Mouse (Mus musculus) neural tube, embryonic 12.5 days (tissue): Measurements from ENCODE around the gene Vmn1r33. TPM values are rescaled to one million over a fixed set of nuclear protein-coding genes. Genes with fewer than 3 reads are reported as not detected.
"Not testable (repeated sequence)": the region's sequence is repeated elsewhere in the genome, so short reads cannot be mapped to it uniquely, and the experiment has no call there.

Experiments used
- ATAC-seq: fragments of 200-750 bp; cut with Nextera tagmentation; 2 replicates; pipeline ENCODE4 v1.8.0; 2017; ENCODE audit warnings: low read depth, mild to moderate bottlenecking, moderate TSS enrichment, moderate library complexity; ENCODE audit not compliant: low FRiP score
- H3K27ac ChIP-seq: fragments of 300-500 bp; sonication (generic); 2 replicates; pipeline ENCODE4 v1.5.1; 2016
- H3K27me3 ChIP-seq: fragments of 300-500 bp; sonication (generic); replicated peaks from 2 replicates; pipeline ENCODE4 v1.6.1; 2016; ENCODE audit warnings: mild to moderate bottlenecking
- H3K36me3 ChIP-seq: fragments of 300-500 bp; sonication (generic); 2 replicates; pipeline ENCODE4 v1.6.1; 2016; ENCODE audit warnings: mild to moderate bottlenecking
- H3K4me1 ChIP-seq: fragments of 300-500 bp; sonication (generic); 2 replicates; pipeline ENCODE4 v1.6.1; 2016
- H3K4me2 ChIP-seq: fragments of 300-500 bp; sonication (generic); replicated peaks from 2 replicates; pipeline ENCODE4 v1.6.1; 2016; ENCODE audit warnings: mild to moderate bottlenecking
- H3K4me3 ChIP-seq: fragments of 300-500 bp; sonication (generic); 2 replicates; pipeline ENCODE4 v1.5.1; 2016
- H3K9ac ChIP-seq: fragments of 300-500 bp; sonication (generic); 2 replicates; pipeline ENCODE4 v1.6.1; 2016; ENCODE audit warnings: mild to moderate bottlenecking
- H3K9me3 ChIP-seq: fragments of 300-500 bp; sonication (generic); 2 replicates; pipeline ENCODE4 v1.6.1; 2016; ENCODE audit warnings: mild to moderate bottlenecking
- WGBS: fragments of 180-500 bp; shearing (Covaris S2); methylation state at CpG from one replicate; pipeline ENCODE4 v1.1.7; 2016; 5-methylcytosine and 5-hydroxymethylcytosine counted together
- polyA plus RNA-seq: library from polyadenylated mRNA; unstranded; fragments of >200 nt; fragmentation: Nextera tagmentation; extraction: Ambion mirVana; gene quantifications from 2 replicates; pipeline ENCODE4 v1.2.1, GENCODE M21; 2016

The Vmn1r33 gene
- not detected in 2 replicates for polyA plus RNA-seq

- not testable (repeated sequence) for H3K27ac ChIP-seq, H3K36me3 ChIP-seq, ATAC-seq, H3K9ac ChIP-seq, H3K27me3 ChIP-seq, H3K4me1 ChIP-seq, H3K9me3 ChIP-seq, H3K4me3 ChIP-seq, H3K4me2 ChIP-seq
These were observed at the start of gene Vmn1r33 for GRCm38 (mm10) chr6:66618182-66618581. Gene Vmn1r33, minus strand, starts transcription at chr6:66618282.

DNA sequence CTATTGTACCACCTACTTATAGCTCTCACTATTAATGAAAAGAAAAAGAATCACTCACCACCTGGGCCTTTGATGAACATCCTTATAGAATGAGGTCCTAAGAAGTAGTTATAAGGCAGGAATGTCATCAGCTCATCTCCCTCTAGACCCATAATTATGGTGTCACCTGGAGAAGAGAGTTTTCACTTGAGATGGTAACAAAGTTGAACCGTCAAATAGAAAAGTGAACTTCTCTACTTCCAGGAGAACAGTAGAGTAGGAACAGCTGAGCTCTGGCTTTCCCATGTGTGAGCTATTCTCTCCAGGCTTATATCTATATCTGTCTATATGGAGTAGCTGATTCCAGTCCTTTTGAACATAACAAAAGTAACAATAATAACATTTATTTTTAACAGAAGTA lies 25.7 kb upstream of the Vmn1r33 start, which contains the start of gene Vmn1r34:
Gene Vmn1r34, minus strand, starts transcription at position 101 of the 400 bp plus-strand sequence.
- H3K27me3 ChIP-seq: no peaks in the 10 kb centered on the region

GRCm38 (mm10) chr6:66595804-66596203 lies 22.3 kb downstream of the Vmn1r33 start:
- Histone ChIP-seq H3K4me2 (no peak overlapping the region), H3K36me3 (no peaks in the 10 kb centered on the region)
- ATAC-seq: no peak

More for the DNA sequence above, 25.7 kb upstream of the Vmn1r33 start, which contains the start of gene Vmn1r34:
- no peak for ATAC-seq
- no peak within 1 kb of the TSS for H3K4me3 ChIP-seq
- H3K9ac ChIP-seq: no peak within 1 kb of the TSS
- no peaks in the 10 kb centered on the region for H3K36me3 ChIP-seq
- no peaks in the 10 kb centered on the region for H3K9me3 ChIP-seq
- H3K4me1 ChIP-seq: no peaks in the 10 kb centered on the region
- 89% methylated on average over 1 of the region's 1 CpGs for WGBS
- no peak within 1 kb of the TSS for H3K27ac ChIP-seq
- no peak within 1 kb of the TSS for H3K4me2 ChIP-seq

More at GRCm38 (mm10) chr6:66595804-66596203, 22.3 kb downstream of the Vmn1r33 start:
- H3K9ac ChIP-seq: no peak overlapping the region
- H3K27ac ChIP-seq: no peak overlapping the region
- no peaks in the 10 kb centered on the region for H3K9me3 ChIP-seq
- no peak overlapping the region for H3K4me3 ChIP-seq
- H3K27me3 ChIP-seq: no peaks in the 10 kb centered on the region
- no peaks in the 10 kb centered on the region for H3K4me1 ChIP-seq

Other genes starting within 250 kb of the Vmn1r33 start
- gene Mad2l1, start 82.9 kb downstream of the Vmn1r33 start, polyA plus RNA-seq: 69.5 and 78.4 TPM in 2 replicates
- gene Vmn1r32, start 58.2 kb downstream of the Vmn1r33 start, polyA plus RNA-seq: 0.06 and 0.14 TPM in 2 replicates
- not detected in 2 replicates for gene Vmn1r34, start 25.6 kb upstream of the Vmn1r33 start, polyA plus RNA-seq
- not detected in 2 replicates for gene Vmn1r35, start 67.6 kb upstream of the Vmn1r33 start, polyA plus RNA-seq
- gene Vmn1r36, start 100.9 kb upstream of the Vmn1r33 start, polyA plus RNA-seq: not detected in 2 replicates
- not detected in 2 replicates for gene Vmn1r37, start 111.1 kb upstream of the Vmn1r33 start, polyA plus RNA-seq
- not detected in 2 replicates for gene Vmn1r38, start 164.3 kb upstream of the Vmn1r33 start, polyA plus RNA-seq
- gene Vmn1r39, start 192.3 kb upstream of the Vmn1r33 start, polyA plus RNA-seq: not detected in 2 replicates